Mouse (Mus musculus) kidney, adult 2 months (tissue): ENCODE data around the gene 1700001L19Rik. TPM values are rescaled to one million over a fixed set of nuclear protein-coding genes. Genes with fewer than 3 reads are reported as not detected.

Source experiments
- DNase-seq: peaks from one replicate; pipeline ENCODE4 v3.0.0; 2021
- H3K27ac ChIP-seq: fragments of 200-500 bp; 2 replicates; pipeline ENCODE4 v1.5.1; 2012; ENCODE audit warnings: low read depth, low read length, control low read depth, inconsistent platforms; ENCODE audit not compliant: insufficient read depth
- H3K27me3 ChIP-seq: fragments of 200-500 bp; replicated peaks from 2 replicates; pipeline ENCODE4 v1.6.1; 2012; ENCODE audit warnings: mild to moderate bottlenecking, moderate library complexity, low read length, inconsistent platforms; ENCODE audit not compliant: control insufficient read depth, insufficient read depth
- H3K36me3 ChIP-seq: fragments of 200-500 bp; 2 replicates; pipeline ENCODE4 v1.6.1; 2012; ENCODE audit warnings: mild to moderate bottlenecking, moderate library complexity, low read length, inconsistent platforms; ENCODE audit not compliant: control insufficient read depth, insufficient read depth
- H3K4me1 ChIP-seq: fragments of 200-500 bp; 2 replicates; pipeline ENCODE4 v1.6.1; 2011; ENCODE audit warnings: low read length; ENCODE audit not compliant: control insufficient read depth, insufficient read depth
- H3K4me3 ChIP-seq: fragments of 200-500 bp; 2 replicates; pipeline ENCODE4 v1.5.1; 2011; ENCODE audit warnings: mild to moderate bottlenecking, low read depth, low read length, control low read depth; ENCODE audit not compliant: insufficient read depth
- CTCF ChIP-seq: fragments of 200-500 bp; conservative IDR thresholded peaks from 2 replicates; pipeline ENCODE4 v1.5.1; 2011; ENCODE audit warnings: low read depth, mild to moderate bottlenecking, control low read depth, low read length, moderate library complexity, mixed read lengths; ENCODE audit not compliant: insufficient read depth, insufficient read length
- POLR2A ChIP-seq: fragments of 200-500 bp; IDR thresholded peaks from one replicate; pipeline ENCODE4 v1.6.1; 2011; ENCODE audit warnings: low read depth, low read length, control low read depth
- WGBS: fragments of 180-500 bp; shearing (Covaris S2); methylation state at CpG from one replicate; pipeline ENCODE4 v1.1.7; 2018; 5-methylcytosine and 5-hydroxymethylcytosine counted together
- polyA plus RNA-seq: library from polyadenylated mRNA; depleted of rRNA; stranded (reverse); fragments of >200 nt; gene quantifications from 2 replicates; pipeline ENCODE4 v1.2.3, GENCODE M21; 2012

Gene 1700001L19Rik
- polyA plus RNA-seq, 1 experiment = 0.19 TPM

DNA sequence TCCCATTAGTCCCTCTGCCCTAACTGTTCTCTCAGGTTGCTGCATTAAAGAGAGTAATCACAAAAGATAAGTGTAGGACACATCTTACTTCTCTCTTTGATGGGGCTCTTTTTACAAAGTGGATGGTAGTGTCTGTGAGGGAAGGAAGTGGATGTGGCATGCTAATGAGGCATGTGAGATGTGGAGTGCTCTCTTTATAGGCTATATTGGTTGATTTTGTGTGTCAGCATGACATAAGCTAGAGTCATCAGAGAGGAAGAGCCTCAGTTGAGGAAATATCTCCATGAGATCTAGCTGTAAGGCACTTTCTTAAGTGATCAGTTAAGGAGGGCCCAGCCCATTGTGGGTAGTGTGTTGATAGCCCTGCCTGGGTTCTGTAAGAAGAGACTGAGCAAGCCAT, 8.9 kb upstream of the 1700001L19Rik start:
- Histone ChIP-seq H3K4me1 (no peaks in the 10 kb centered on the region), H3K4me3 (no peak overlapping the region), H3K36me3 (peaks cover 4% of the 10 kb centered on the region), H3K27ac (no peak overlapping the region), H3K27me3 (no peaks in the 10 kb centered on the region)
- TF ChIP-seq CTCF = no peak
- TF ChIP-seq POLR2A = no peak
- no peak for DNase-seq

DNA sequence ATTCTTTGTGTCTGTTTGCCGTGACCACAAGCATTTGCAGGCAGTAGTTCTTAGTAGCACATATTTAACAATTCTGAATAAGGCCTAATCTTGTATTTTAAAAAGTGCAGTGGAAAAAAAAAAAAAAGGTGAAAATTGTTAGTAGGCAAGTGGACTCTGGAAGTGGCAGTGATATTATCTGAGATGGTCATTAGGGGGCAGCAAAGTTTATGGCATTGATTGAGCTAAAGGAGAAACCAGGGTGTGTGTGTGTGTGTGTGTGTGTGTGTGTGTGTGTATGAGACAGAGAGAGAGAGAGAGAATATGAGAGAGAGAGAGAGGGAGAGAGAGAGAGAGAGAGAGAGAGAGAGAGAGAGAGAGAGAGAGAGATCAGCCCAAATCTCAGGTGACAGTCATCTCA, 3.4 kb upstream of the 1700001L19Rik start:
- no peak overlapping the region for H3K4me3 ChIP-seq
- no peak for TF ChIP-seq CTCF
- peak; percentile 24 for DNase-seq
- no peaks in the 10 kb centered on the region for H3K4me1 ChIP-seq
- 88% methylated on average over 1 of the region's 1 CpGs for WGBS
- H3K36me3 ChIP-seq = peaks cover 1% of the 10 kb centered on the region; the same call in 1 of the 2 replicates
- no peak overlapping the region for H3K27ac ChIP-seq
- no peaks in the 10 kb centered on the region for H3K27me3 ChIP-seq

DNA sequence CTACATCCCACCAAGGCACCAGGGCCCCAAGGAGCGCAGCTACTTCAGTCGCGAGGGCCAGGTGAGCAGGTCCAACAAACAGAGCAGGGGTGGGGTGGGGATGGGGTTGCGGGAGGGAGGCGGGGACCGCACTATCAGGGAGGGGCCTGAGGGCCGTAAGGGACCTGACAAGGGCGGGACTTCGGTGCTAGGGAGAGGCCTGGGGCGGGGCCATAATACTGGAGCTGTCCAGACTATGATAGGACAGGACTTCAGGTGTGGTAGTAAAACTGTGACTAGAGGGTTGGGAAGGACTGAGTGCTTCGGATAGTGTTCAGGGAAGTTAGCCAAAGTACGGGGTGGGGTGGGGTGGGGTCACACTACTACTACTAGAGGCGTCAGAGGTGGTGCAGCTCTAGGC, 446 bp downstream of the 1700001L19Rik start:
- DNase-seq = no peak
- Histone ChIP-seq H3K27ac (no peak overlapping the region), H3K4me3 (peak overlapping the region; percentile 23; the same call in 1 of the 2 replicates), H3K36me3 (no peaks in the 10 kb centered on the region), H3K4me1 (no peaks in the 10 kb centered on the region), H3K27me3 (no peaks in the 10 kb centered on the region)
- 13% methylated on average over 13 of the region's 13 CpGs for WGBS
- no peak for TF ChIP-seq CTCF
- TF ChIP-seq POLR2A = no peak

DNA sequence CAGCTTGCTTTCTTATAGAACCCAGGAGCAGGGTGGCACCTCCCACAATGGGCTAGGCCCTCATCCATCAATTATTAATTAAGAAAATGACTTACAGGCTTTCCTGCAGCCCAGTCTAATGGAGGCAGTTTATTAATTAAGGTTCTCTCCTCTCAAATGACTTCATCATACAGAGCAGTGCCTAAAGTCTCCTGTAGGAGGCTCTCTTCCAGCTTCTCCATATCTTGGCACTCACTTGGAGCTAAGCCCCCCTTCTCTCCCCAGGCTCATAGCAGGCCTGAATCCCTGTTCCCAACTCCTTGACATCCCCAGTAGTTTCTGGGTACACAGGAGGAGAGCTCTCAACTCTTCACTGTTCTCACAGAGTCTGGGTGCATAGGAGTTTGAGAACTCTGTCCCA, 1.7 kb downstream of the 1700001L19Rik start:
- H3K4me1 ChIP-seq = no peaks in the 10 kb centered on the region
- no peak for DNase-seq
- H3K27ac ChIP-seq = no peak overlapping the region
- H3K4me3 ChIP-seq = no peak overlapping the region
- no peaks in the 10 kb centered on the region for H3K27me3 ChIP-seq
- TF ChIP-seq POLR2A (no peak), CTCF (no peak)
- no peaks in the 10 kb centered on the region for H3K36me3 ChIP-seq

DNA sequence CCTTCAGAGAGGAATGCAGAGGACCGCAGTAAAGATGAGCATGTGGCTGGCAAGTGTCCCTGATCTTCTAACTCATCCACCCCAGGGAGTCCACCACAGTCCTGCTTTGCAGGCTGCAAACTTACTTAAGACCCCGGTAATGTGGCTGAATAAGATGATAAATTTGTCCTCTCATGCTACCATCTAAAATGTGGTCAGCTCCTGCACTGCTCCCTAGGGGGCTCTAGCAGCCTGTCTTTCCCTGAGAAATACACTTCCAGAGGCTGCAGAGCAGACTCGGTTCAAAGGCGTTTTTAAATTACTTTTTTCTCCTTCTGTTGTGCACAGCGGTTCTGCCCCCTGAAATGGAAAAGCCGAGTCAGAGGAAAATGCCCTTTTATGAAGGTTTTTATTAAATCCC, 4.0 kb downstream of the 1700001L19Rik start:
- peak; percentile 20 for DNase-seq
- H3K27ac ChIP-seq = no peak overlapping the region
- no peak overlapping the region for H3K4me3 ChIP-seq
- peak; percentile 60 for TF ChIP-seq CTCF
- no peak for TF ChIP-seq POLR2A
- H3K36me3 ChIP-seq = no peaks in the 10 kb centered on the region
- H3K27me3 ChIP-seq = no peaks in the 10 kb centered on the region
- WGBS = 14% methylated on average over 6 of the region's 6 CpGs
- no peaks in the 10 kb centered on the region for H3K4me1 ChIP-seq

DNA sequence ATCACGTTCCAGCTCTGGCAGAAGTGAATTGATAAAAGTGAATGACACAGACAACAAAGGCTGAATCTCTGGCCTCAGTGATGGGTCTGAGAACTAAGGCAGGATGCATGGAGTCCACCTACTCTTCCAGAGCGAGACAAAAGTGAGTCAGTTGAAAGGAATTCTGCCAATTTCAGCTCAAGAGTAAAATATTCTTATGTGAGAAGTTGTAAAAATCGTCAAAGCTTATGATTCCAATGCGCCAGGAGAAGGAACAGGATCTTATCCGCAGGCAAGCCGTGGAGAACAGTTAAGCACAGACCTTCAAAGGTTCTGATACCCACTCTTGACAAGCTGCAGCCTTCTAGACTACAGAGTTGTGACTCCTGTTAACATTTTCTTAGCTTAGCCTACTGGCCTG, 5.9 kb downstream of the 1700001L19Rik start:
- H3K27ac ChIP-seq = no peak overlapping the region
- no peaks in the 10 kb centered on the region for H3K27me3 ChIP-seq
- H3K4me1 ChIP-seq = no peaks in the 10 kb centered on the region
- no peaks in the 10 kb centered on the region for H3K36me3 ChIP-seq
- TF ChIP-seq CTCF (no peak), POLR2A (no peak)
- 80% methylated on average over 6 of the region's 6 CpGs for WGBS
- H3K4me3 ChIP-seq = no peak overlapping the region
- DNase-seq = no peak

DNA sequence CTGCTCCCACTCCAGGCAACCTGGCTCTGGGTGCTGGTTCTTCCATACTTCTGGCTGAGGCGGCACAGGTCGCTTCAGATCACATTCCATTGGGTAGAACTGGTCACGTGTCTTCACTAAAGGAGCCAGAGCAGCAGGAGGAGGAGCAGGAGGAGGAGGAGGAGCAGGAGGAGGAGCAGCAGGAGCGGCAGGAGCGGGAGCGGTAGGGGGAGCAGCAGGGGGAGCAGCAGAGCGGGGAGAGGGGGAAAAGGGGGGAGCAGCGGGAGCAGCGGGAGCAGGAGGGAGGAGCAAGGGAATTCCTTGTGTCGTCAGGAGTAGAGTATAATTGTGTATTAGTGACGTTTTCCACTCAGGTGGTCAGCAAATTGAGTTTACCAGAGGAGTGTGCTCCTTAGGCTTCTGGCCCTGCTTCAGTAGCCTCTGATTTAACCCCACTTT, 8.5 kb downstream of the 1700001L19Rik start:
- Histone ChIP-seq H3K27ac (no peak overlapping the region), H3K36me3 (no peaks in the 10 kb centered on the region), H3K4me1 (no peaks in the 10 kb centered on the region), H3K4me3 (peak overlapping the region; percentile 44), H3K27me3 (no peaks in the 10 kb centered on the region)
- peak; percentile 73 for DNase-seq
- TF ChIP-seq POLR2A (no peak), CTCF (no peak)
- WGBS = 2% methylated on average over 10 of the region's 11 CpGs
